Mouse (Mus musculus) urinary bladder, postnatal 36 days (tissue): ENCODE results near the gene Iqgap2.

Experiments
- DNase-seq, 2 experiments: peaks; one replicate each; pipeline ENCODE4 v3.0.0; 2022; ENCODE audit warnings: low spot score in 2 of 2, mixed read lengths in 1 of 2

The Iqgap2 gene

GRCm38 (mm10) chr13:95891491-95891925 lies at the start of gene Iqgap2:
Gene Iqgap2 (minus strand): TSS chr13:95891922.
- DNase-seq, result no peak

- no peak for DNase-seq
Measured at GRCm38 (mm10) chr13:95940811-95941210, 49.1 kb upstream of the Iqgap2 start.

GRCm38 (mm10) chr13:95924201-95924621 lies 32.5 kb upstream of the Iqgap2 start:
- no peak for DNase-seq

- no peak for DNase-seq
Measured at GRCm38 (mm10) chr13:95922626-95923025, 30.9 kb upstream of the Iqgap2 start.

GRCm38 (mm10) chr13:95918624-95919284 lies 27.0 kb upstream of the Iqgap2 start:
- DNase-seq, result no peak

- DNase-seq, result no peak
Measured at GRCm38 (mm10) chr13:95913046-95913406, 21.3 kb upstream of the Iqgap2 start.

GRCm38 (mm10) chr13:95912157-95913045 lies 20.7 kb upstream of the Iqgap2 start:
- DNase-seq, result no peak

- no peak for DNase-seq
Measured at GRCm38 (mm10) chr13:95910270-95910669, 18.5 kb upstream of the Iqgap2 start.

- no peak for DNase-seq
Measured at GRCm38 (mm10) chr13:95909244-95909643, 17.5 kb upstream of the Iqgap2 start.

GRCm38 (mm10) chr13:95902696-95903095 lies 11.0 kb upstream of the Iqgap2 start:
- no peak for DNase-seq

GRCm38 (mm10) chr13:95899885-95900650 lies 8.3 kb upstream of the Iqgap2 start:
- DNase-seq, result no peak

- no peak for DNase-seq
Measured at GRCm38 (mm10) chr13:95896501-95896900, 4.8 kb upstream of the Iqgap2 start.

- no peak for DNase-seq
Measured at GRCm38 (mm10) chr13:95893166-95893565, 1.4 kb upstream of the Iqgap2 start.

GRCm38 (mm10) chr13:95892611-95893145 lies 956 bp upstream of the Iqgap2 start:
- DNase-seq, result no peak

GRCm38 (mm10) chr13:95891926-95892610 lies 346 bp upstream of the Iqgap2 start:
- peak; percentile 64 to 68 for DNase-seq

GRCm38 (mm10) chr13:95890851-95891471 lies 761 bp downstream of the Iqgap2 start:
- DNase-seq, result peak; percentile 6 to 13

- DNase-seq, result no peak
Measured at GRCm38 (mm10) chr13:95889981-95890545, 1.7 kb downstream of the Iqgap2 start.

GRCm38 (mm10) chr13:95889366-95889765 lies 2.4 kb downstream of the Iqgap2 start:
- no peak for DNase-seq

GRCm38 (mm10) chr13:95888621-95889020 lies 3.1 kb downstream of the Iqgap2 start:
- DNase-seq, result no peak

GRCm38 (mm10) chr13:95888170-95888569 lies 3.6 kb downstream of the Iqgap2 start:
- no peak for DNase-seq
